Mouse (Mus musculus): ENCODE measurements around the gene Naaa.

Gene Naaa

DNA sequence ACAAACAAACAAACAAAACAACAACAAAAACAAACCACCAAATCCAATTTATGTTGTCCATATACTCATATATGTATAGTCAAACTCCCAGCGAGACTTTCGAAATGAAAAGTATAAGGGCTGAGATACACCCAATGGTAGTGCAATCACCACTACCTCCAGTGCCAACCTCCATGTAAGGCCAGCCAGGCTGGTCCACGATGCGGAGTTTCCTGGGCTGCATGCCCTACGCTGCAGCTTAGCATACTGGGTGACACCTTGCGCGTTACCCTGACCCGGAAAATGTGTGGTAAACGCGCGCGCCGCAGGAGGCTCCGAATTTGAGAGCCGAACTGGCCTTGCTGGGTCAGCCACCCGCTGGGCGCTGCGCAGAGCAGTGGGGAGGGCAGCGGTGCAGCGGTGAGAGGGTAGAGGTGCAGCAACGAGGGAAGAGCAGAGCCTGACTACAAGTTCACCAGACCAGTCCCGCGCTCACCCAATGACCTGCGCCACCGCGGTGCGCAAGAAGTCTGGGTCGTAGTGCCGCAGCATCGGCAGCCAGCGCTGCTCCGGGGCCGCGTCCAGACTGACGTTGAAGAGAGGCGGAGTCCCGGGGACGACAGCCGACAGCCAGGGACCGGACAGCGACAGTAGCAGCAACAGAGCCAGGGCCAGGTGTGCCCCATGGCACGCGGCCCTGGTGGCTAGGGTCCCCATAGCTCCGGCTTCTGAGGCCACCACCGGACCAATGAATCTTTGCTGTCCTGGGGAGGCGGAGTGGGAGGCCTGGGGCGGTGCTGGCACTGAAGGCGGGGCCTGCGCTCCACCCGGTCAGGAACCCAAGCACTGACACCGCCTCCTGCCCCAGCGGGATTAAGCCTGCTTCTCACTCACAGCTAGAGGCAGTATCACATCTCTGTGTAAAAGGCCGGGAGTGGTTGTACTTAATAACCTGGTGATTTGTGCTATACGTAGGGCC lies at the start of gene Naaa:
Gene Naaa (minus strand): TSS at position 734 of the 958 bp plus-strand sequence.
- DNase-seq (ENCODE audit: low spot score) = peak; percentile 68

DNA sequence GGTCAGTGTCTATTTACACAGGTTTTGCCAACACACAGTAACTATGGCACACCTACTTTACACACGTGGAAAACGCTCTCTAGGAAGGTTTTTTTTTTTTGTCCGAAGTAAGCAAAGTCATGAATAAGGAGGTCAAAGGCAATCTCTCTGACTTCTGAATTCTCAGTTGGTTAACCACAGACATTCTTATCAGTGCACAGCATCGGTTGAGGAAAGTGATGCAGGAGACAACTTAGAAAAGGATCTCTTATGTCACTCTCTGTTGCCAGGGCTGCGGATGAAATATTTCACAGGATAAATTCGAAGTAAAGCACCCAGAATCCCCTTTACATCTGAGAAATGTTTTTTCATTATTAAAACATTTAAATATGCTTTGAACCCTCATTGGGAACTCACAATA lies 49.4 kb upstream of the Naaa start:
- DNase-seq (ENCODE audit: low spot score) = no peak

DNA sequence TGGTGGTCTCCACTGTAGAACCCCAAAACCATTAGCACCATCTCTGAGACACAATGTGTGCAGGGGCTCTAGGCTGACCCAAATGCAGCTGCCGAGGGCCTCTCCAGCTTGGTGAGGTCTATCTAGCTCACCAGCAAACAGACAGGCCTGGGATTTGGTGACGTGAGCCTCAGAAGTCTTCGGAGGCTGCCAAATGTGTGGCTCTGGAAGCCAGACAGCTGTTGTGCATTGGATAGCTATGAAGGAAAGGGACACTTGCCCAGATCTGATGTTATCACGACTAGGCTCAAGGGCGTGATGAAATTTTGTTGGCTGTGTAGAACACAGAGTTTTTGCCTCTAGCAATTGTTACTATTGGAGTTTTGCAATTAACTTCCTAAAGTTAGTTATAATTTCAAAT lies 45.3 kb upstream of the Naaa start:
- DNase-seq (ENCODE audit: low spot score) = no peak

DNA sequence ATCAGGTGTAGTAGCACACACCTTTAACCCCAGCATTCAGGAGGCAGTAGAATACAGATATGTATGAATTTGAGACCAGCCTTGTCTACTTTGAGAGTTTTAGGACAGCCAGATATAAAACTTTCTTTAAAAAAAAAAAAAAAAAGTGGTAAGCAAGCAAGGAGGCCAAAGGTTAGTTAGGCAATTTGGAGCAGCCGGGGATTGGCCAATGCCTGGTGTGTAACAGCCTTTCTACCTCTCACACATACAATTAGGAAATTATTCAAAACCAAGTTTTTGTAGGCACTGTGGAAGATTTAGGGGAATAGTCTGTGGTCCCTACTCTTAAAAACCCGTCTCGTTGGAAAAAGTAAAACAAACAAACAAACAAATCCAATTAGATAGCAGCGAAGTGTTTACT lies 44.6 kb upstream of the Naaa start:
- no peak for DNase-seq (ENCODE audit: low spot score)

DNA sequence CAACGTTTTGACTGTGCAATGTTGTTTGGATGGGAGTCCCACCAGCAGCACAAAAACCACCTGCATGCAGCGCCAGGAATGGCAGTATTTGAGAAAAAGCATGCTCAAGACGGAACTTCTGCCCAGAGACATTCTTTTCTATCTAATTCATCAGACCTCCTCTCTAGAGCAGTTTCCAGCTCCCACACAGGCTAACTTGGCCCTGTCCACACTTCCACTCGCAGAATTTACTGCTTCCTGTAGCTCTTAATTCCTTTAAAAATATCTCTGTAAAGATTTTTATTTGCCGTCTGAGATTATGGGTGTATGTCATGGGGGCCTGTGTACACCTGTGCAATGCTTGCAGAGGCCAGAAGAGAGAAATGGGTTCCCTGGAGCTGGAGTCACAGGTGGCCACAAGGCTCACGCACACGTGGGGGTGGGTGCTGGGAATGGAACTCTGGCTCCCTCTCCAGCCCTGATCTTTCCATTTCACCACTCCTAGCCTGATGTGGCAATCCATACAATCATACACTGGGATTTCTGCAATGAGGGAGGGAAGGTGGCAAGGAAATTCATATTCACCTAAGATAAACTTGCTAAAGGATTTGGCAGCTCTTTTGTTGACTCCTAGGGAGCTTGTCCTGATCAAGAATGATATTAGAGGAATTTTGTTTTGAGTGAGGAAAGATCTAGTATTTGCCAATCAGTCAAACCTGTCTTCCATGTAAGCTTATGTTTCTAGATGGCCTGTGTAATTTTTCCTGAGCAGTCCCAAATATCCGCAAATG lies 43.8 kb upstream of the Naaa start:
- DNase-seq (ENCODE audit: low spot score) = no peak

DNA sequence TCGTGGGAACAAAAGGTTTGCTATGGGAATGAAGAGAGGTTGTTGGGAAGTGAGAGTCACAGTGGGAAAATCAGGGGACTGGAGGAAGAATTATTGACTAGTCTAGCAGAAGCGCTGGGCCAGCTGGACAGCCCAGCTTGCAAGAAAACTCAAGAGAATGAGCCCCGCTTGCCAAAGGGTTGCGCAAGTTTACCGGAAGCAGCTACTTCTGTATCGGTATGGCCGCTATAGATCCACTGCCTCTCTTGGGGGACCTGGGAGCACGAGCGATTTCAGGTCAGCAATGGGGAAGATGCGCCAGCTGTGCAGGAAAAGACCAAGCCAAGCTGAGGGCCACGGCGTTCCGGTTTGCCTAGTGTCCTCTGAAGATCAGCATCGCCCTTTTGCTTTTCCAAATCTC lies 40.6 kb upstream of the Naaa start:
- no peak for DNase-seq (ENCODE audit: low spot score)

DNA sequence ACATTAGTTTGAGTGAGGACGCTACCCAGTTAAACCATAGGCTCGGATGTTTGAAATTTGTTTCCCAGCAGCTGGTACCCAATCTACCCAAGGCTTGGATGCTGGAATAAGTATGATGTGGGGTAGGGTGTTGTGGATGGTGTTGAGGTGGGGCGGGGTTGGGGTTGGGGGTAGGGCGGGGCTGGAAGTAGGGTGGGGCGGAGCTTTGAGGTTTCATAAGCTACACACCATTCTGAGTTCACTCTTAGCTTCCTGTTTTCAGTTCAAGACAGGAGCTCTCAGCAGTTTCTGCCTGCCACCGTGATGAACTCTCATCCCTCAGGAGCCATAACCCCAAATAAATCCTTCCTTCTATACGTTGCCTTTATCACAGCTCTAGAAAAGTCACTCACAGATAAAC lies 40.1 kb upstream of the Naaa start:
- DNase-seq (ENCODE audit: low spot score) = no peak

DNA sequence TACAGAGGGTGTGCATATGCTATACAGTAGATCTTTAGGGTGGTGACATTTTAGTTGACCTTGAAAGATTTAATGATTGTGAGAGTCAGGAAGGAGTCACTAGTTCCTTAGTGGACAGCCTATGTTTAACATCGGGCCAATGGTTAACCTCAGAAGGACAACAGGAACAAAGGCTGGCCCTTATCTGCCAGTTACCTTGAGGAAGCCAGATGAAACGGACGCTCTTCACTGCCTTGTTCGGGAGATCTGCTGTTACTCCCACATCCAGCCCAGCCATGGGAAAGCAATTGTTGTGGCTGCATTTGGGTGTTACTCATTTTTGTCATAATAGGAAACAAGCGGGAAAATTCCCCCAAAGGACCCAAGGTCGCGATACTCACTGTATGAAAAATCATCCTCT lies 35.8 kb upstream of the Naaa start:
- DNase-seq (ENCODE audit: low spot score) = no peak

DNA sequence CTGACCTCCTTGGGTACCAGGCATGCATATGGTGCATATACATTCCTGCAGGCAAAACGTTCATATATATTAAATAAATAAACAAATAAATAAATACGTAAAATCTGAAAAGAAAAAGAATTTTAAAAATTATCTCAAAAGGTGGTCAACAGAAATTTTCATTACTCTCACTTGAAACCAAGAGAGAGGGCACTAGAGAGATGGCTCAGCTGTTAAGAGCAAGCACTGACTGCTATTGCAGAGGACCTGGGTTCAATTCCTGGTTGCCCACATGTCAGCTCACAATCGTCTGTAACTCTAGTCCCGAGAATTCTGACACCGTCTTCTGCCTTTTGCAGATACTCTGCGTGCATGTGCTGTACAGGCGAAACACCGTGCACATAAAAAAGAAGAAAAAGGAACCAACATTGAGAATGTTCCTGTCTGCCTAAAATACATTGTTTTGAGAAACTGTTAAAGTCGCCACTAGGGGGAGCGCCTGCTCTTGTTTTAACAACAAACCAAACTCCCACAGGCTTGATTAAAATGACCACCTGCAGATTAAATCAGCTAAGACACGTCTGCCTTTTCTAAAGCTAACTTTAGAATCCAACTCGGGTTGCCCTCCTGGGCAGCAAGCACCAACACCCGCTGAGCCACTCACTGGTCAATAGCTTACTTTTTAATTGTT lies 34.2 kb upstream of the Naaa start:
- DNase-seq (ENCODE audit: low spot score) = peak; percentile 79

DNA sequence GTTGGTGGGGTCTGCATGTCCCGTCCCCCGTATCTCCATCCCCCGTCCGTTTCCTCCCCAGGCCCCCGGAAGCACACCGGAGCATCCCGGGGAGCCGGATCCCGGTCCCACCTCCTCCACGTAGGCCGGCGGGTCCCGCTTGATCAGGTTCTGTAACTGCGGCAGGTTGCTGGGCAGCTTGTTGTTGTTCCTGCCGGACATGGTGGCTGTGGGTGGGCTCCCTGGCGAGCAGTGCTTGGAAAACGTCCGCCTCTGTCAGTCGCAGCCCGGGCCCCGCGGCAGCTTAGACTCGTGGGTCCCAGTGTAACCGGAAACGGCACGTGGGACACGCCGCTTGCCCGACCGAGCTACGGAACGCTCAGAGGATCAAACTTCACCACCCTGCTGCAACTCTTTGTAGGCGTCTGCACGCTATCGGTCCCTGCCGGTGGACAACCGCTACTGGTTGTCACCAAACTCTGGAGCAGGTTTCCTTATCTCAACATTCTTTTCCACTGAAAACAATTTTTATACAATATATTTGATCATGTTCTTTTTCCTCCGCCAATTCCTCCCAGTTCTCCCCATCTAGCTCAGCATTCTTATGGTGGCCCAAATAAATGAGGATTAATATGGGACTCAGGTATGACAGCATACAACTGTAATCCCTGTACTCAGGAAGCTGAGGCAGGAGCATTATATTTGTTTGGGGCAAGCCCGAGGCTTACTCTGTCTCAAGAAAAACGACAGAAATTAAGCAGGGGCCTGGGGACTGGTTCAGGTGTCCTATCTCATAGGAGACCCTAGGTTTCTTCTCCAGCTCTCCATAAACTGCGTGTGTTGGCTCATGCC lies 31.9 kb upstream of the Naaa start, which contains the start of gene Sdad1:
Gene Sdad1 (minus strand): TSS at position 799 of the 831 bp plus-strand sequence.
- DNase-seq (ENCODE audit: low spot score) = peak; percentile 90

DNA sequence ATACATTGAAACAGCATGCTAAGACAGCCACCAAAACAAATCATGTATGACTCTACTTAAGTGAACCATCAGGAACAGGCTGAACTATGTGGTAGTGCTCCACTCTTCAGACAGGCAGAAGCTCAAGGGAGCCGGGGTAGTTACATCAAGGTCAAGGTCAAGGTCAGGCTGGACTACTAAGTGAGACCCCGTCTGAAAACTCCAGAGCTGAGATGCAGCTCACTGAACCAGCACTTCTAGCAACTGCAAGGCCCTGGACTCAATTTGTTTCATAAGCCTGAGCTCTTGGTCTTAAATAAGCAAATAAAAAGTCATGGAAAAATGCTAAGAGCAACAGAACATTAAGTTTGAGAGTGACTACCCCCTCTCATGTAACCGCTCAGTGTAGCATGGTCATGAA lies 26.3 kb upstream of the Naaa start:
- no peak for DNase-seq (ENCODE audit: low spot score)

DNA sequence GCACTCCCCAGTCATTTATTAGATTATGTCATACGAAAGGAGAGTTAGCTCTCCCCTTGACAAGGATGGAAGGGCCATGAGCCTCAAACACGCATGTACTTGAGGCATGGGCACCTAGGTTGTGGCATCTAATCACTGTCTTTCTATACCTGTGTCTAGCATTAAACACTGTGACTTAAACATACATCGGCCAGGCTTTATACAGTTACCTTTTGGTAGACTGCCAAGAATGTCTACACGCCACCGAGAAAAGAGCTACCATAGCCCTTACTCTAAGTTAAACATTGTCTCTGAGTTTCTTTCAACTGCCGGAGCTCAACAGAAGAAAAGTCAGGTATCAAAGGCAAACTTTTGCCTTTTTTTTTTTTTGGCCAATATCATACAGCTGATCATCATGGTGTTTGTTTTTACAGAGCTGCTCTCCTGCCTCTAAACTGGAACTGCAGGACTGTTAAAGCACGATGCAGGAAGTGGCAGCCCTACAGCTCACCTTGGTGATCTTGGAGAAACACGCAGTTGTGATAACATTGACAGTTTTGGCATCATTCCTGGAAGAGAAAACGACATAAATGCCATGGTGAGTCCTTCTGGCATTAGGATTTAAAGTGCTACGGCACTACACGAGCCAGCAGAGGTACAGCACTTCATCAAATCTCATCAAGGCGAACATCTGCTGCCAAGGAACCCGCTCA lies 24.3 kb upstream of the Naaa start:
- DNase-seq (ENCODE audit: low spot score) = no peak

DNA sequence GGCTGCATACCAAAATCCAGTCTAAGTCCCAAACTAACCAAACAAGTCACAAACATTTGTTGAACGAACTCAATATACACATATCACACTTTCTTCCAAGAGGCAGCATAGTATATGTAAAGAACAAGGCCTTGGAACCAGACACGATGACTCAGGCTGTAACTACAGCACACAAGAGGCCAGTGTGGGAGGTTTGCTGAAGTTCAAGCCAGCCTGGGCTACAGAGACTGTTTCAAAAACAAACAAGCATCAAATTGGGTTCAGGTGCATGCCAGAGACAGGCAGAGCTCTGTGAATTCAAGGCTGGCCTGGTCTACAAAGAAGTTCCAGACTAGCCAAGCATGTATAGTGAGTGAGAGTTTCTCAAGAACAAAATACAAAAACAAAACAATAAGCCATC lies 16.6 kb upstream of the Naaa start:
- no peak for DNase-seq (ENCODE audit: low spot score)

DNA sequence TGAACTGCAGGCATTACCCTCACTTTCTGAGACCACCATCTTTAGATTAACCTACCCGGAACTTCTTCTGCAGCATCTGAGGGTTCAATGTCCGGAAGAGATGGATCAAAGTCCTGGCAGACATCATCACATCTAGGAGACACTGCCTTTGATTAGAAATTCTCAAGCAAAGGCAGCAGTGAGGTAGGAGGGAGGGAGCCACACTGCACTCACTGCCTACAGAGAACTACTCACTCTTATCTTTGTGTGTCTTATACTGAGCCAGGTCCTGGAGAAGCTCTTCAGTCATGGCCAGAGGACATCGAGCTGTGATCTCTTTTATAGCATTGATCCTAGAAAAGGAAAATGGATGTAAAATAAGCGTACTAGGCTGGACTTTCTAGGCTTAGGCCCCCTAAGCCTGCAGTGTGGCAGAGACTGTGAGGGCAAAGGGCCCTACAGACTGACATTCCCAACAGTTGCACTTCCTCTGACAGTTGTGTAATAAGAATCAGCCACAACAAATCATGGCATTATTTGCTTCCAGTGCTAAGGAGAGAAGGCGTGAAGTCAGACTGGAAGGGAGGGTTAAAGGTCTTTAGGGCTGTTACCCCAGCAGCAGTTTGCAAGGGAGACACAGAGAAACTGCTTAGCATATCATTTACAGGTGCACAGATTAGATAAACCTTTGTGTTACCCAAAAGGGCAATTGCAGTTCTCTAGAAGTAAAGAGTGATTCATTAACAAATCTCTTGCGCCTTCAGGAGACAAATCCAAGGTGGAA lies 13.9 kb upstream of the Naaa start:
- no peak for DNase-seq (ENCODE audit: low spot score)

DNA sequence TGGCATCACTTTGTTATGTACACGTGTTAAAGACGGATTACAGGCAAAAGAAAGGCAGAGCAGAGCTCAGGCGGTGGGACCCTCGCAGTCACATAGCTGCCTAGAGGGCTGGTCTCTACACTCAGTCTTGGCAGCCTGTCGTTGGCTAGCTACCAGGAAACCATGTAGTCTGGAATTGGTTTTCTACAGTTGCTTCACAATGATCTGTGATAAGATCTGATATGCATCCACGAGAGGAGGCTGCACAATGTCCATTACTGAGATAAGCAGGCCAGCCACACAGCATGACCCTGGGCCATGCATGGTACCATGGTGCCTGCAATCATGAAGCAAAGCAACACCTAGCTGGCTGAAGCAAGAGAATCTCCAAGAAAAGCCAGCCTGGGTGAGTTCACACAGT lies 9.9 kb upstream of the Naaa start:
- DNase-seq (ENCODE audit: low spot score) = no peak

DNA sequence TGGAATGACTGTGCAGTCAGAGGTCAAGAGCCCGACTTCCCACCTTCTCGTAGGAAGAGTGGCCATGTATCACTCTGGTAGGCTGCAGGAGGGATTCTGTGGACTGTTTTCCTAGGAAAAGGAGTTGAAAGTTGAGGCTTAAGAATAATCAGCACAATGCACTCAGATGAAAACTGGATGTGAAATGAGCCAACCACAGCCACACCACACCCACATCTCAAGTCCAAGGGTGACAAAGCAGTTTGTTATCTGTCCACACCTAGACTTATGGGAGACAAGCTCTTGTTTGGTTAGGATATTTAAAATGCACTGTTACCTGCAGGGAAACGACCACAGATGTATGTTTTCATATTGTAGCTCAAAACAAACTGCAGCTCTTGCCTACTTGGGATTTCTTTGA lies 5.1 kb upstream of the Naaa start:
- peak; percentile 70 for DNase-seq (ENCODE audit: low spot score)

DNA sequence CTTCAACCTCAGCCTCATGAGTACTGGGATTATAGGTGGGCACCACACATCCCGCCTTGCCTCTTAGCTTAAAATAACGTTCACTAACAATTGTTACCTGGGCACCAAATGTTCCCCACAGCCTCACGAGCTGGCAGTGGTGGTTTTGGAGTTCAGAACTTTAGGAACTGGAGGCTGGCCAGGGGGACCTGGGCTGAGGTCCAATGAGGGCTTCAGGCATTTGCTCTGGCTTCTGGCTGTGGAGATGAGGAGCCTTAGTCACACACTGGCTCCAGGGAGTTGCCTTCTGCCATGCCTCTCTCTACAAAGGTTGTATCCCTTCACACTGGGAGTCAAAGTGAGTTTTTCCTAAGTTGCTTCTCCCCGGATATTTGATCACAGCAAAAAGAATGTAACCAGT lies 4.6 kb upstream of the Naaa start:
- no peak for DNase-seq (ENCODE audit: low spot score)

DNA sequence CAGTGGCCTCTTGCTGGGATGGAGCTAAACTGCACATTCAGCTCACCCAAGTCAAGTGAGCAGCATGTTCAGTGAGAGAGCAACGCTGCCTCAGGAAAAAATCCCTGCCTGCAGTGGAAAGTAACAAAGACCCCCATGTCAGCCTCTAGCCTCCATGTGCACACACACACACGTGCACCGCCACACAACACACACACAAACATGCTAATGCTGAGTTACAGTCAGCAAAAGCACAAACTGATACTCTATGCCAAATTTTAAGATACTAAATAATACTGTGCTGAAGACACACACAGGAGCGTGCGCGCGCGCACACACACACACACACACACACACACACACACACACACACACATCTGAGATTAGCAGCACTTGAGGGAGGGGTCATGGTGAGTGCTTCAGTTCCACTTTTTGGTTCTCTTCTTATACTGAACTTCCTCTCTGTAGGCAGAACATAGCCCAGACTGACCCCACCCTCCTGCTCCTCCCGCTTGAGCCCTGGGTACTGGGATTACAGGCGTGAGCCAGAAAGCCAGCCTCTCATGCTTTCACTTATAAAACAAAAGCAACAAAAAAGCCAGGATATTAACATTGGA lies 1.1 kb upstream of the Naaa start:
- DNase-seq (ENCODE audit: low spot score) = no peak

DNA sequence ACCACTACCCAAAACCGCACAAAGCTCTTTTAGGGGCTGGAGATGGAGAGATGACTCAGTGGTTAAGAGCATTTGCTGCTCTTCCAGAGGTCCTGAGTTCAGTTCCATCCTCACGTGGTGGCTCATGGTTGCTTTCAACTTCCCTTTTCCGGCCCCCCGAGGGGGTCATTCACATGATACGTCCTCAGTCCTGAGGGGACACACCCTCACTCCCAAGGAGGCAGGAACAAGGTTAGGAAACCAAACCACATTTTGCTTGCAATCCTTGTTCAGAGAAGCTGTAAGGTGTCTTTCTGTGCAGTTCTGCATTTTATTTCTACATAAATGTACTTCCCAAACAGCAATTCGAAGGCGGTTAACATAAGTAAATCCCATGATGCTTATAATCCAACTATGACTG lies 7.5 kb downstream of the Naaa start:
- DNase-seq (ENCODE audit: low spot score) = no peak

DNA sequence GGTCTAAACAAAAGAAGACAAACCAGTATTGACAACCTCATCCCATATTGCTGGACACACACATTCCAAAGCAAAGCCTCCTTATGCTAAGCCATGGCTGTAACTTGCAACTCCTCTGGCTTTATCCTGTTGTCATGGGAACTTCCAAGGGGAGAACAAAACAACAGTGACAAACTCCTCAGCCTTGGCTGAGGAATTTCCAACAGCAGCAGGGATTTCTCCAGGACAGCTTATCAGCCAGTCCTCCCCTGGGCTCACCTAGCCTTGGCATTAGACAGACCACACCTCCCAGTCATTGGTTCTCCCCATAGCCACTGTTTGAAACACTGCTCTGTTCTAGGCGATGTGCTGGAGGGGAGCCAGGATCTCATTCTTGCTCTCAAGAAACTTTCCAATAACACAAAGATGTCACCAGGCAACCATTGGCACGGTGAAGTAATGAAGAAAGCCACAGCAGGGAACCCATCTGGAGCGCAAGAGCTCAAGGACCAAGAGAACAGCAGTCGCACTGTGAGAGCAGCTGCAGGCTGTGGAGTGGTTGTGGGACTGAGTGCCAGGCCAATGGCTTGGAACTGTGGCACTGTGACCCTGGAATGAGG lies 14.1 kb downstream of the Naaa start:
- DNase-seq (ENCODE audit: low spot score) = no peak

All from c-Kit-positive CD71-positive TER-119-positive erythroid progenitor cells, embryonic 14.5 days (primary cell).